Mouse (Mus musculus) heart, embryonic 15.5 days (tissue): Measurements from ENCODE around the gene Gripap1. TPM values are rescaled to one million over a fixed set of nuclear protein-coding genes. Genes with fewer than 3 reads are reported as not detected.
"Not testable (repeated sequence)": the region's sequence is repeated elsewhere in the genome, so short reads cannot be mapped to it uniquely, and the experiment has no call there.

Experiments used
- ATAC-seq: fragments of 200-750 bp; cut with Nextera tagmentation; replicated peaks from 2 replicates; pipeline ENCODE4 v1.8.0; 2017; ENCODE audit warnings: low read depth, moderate TSS enrichment; ENCODE audit not compliant: insufficient number of reproducible peaks, insufficient read depth, low FRiP score
- H3K27ac ChIP-seq: fragments of 300-500 bp; sonication (generic); 2 replicates; pipeline ENCODE4 v1.5.1; 2015; ENCODE audit warnings: mild to moderate bottlenecking, inconsistent platforms
- H3K27me3 ChIP-seq: fragments of 300-500 bp; sonication (generic); 2 replicates; pipeline ENCODE4 v1.6.1; 2015; ENCODE audit warnings: inconsistent platforms
- H3K36me3 ChIP-seq: fragments of 300-500 bp; sonication (generic); 2 replicates; pipeline ENCODE4 v1.6.1; 2015; ENCODE audit warnings: mild to moderate bottlenecking, inconsistent platforms
- H3K4me1 ChIP-seq: fragments of 300-500 bp; sonication (generic); replicated peaks from 2 replicates; pipeline ENCODE4 v1.6.1; 2015; ENCODE audit warnings: inconsistent platforms
- H3K4me2 ChIP-seq: fragments of 300-500 bp; sonication (generic); 2 replicates; pipeline ENCODE4 v1.6.1; 2015; ENCODE audit warnings: inconsistent platforms, mild to moderate bottlenecking, moderate library complexity
- H3K4me3 ChIP-seq: fragments of 300-500 bp; sonication (generic); 2 replicates; pipeline ENCODE4 v1.5.1; 2015; ENCODE audit warnings: mild to moderate bottlenecking, inconsistent platforms
- H3K9ac ChIP-seq: fragments of 300-500 bp; sonication (generic); 2 replicates; pipeline ENCODE4 v1.6.1; 2015; ENCODE audit warnings: mild to moderate bottlenecking, inconsistent platforms
- H3K9me3 ChIP-seq: fragments of 300-500 bp; sonication (generic); replicated peaks from 2 replicates; pipeline ENCODE4 v1.6.1; 2016; ENCODE audit warnings: inconsistent platforms
- WGBS: fragments of 180-500 bp; shearing (Covaris S2); methylation state at CpG from one replicate; pipeline ENCODE4 v1.1.7; 2015; ENCODE audit warnings: mixed read lengths; 5-methylcytosine and 5-hydroxymethylcytosine counted together
- polyA plus RNA-seq: library from polyadenylated mRNA; unstranded; fragments of >200 nt; fragmentation: Nextera tagmentation; extraction: Ambion mirVana; gene quantifications from 2 replicates; pipeline ENCODE4 v1.2.1, GENCODE M21; 2015

Gripap1 gene
- polyA plus RNA-seq, 1 experiment from 2014 or later, result 25.9 TPM

- Histone ChIP-seq H3K4me2 (no peak overlapping the region), H3K4me1 (no peaks in the 10 kb centered on the region), H3K27ac (no peak overlapping the region), H3K9me3 (no peaks in the 10 kb centered on the region), H3K36me3 (no peaks in the 10 kb centered on the region), H3K9ac (no peak overlapping the region), H3K4me3 (no peak overlapping the region), H3K27me3 (no peaks in the 10 kb centered on the region)
- ATAC-seq, result no peak
- 64% methylated on average over 4 of the region's 4 CpGs for WGBS
Observed at GRCm38 (mm10) chrX:7782603-7783092, 6.9 kb upstream of the Gripap1 start.

- Histone ChIP-seq H3K9ac (peak overlapping the region; percentile 56; the same call in 1 of the 2 replicates), H3K36me3 (no peaks in the 10 kb centered on the region), H3K27me3 (no peaks in the 10 kb centered on the region), H3K9me3 (no peaks in the 10 kb centered on the region), H3K4me3 (peak overlapping the region; percentile 62), H3K27ac (no peak overlapping the region), H3K4me2 (peak overlapping the region; percentile 57), H3K4me1 (peaks cover 7% of the 10 kb centered on the region)
- 19% methylated on average over 5 of the region's 5 CpGs for WGBS
- no peak for ATAC-seq
Observed at GRCm38 (mm10) chrX:7790309-7790708, 744 bp downstream of the Gripap1 start.

GRCm38 (mm10) chrX:7793361-7793760 lies 3.8 kb downstream of the Gripap1 start:
- 42% methylated on average over 3 of the region's 3 CpGs for WGBS
- Histone ChIP-seq H3K4me1 (peaks cover 7% of the 10 kb centered on the region), H3K4me3 (no peak overlapping the region), H3K9me3 (no peaks in the 10 kb centered on the region), H3K27ac (no peak overlapping the region), H3K36me3 (no peaks in the 10 kb centered on the region), H3K27me3 (no peaks in the 10 kb centered on the region), H3K4me2 (no peak overlapping the region), H3K9ac (no peak overlapping the region)
- no peak for ATAC-seq

GRCm38 (mm10) chrX:7795016-7795415 lies 5.5 kb downstream of the Gripap1 start:
- H3K9me3 ChIP-seq, result no peaks in the 10 kb centered on the region
- no peak overlapping the region for H3K4me2 ChIP-seq
- no peak overlapping the region for H3K4me3 ChIP-seq
- peaks cover 7% of the 10 kb centered on the region for H3K4me1 ChIP-seq
- H3K36me3 ChIP-seq, result peaks cover 5% of the 10 kb centered on the region; the same call in 1 of the 2 replicates
- H3K27me3 ChIP-seq, result no peaks in the 10 kb centered on the region
- WGBS, result 21% methylated on average over 7 of the region's 7 CpGs
- no peak overlapping the region for H3K9ac ChIP-seq
- no peak overlapping the region for H3K27ac ChIP-seq
- ATAC-seq, result no peak

GRCm38 (mm10) chrX:7797327-7797726 lies 7.8 kb downstream of the Gripap1 start:
- Histone ChIP-seq H3K4me1 (no peaks in the 10 kb centered on the region), H3K27me3 (no peaks in the 10 kb centered on the region), H3K9ac (no peak overlapping the region), H3K9me3 (no peaks in the 10 kb centered on the region), H3K4me3 (no peak overlapping the region), H3K27ac (no peak overlapping the region), H3K36me3 (peaks cover 5% of the 10 kb centered on the region; the same call in 1 of the 2 replicates), H3K4me2 (no peak overlapping the region)
- WGBS, result 84% methylated on average over 3 of the region's 3 CpGs
- no peak for ATAC-seq

GRCm38 (mm10) chrX:7802157-7802556 lies 12.6 kb downstream of the Gripap1 start:
- H3K27me3 ChIP-seq, H3K9me3 ChIP-seq, H3K4me3 ChIP-seq, H3K9ac ChIP-seq, H3K4me1 ChIP-seq, H3K27ac ChIP-seq, H3K4me2 ChIP-seq, H3K36me3 ChIP-seq, ATAC-seq: not testable (repeated sequence)
- 79% methylated on average over 2 of the region's 2 CpGs for WGBS

- not testable (repeated sequence) for H3K4me2 ChIP-seq, H3K36me3 ChIP-seq, H3K27ac ChIP-seq, H3K4me1 ChIP-seq, H3K9me3 ChIP-seq, H3K27me3 ChIP-seq, H3K4me3 ChIP-seq, H3K9ac ChIP-seq, ATAC-seq
- 51% methylated on average over 8 of the region's 8 CpGs for WGBS
Observed at GRCm38 (mm10) chrX:7815016-7815415, 25.5 kb downstream of the Gripap1 start.

GRCm38 (mm10) chrX:7821865-7822779 lies 32.6 kb downstream of the Gripap1 start, which contains the start of gene Kcnd1:
Gene Kcnd1 (plus strand): TSS chrX:7822289.
- H3K27ac ChIP-seq, result no peak within 1 kb of the TSS
- H3K9ac ChIP-seq, result peak within 1 kb of the TSS; percentile 43
- peak within 1 kb of the TSS; percentile 47 for H3K4me3 ChIP-seq
- H3K4me1 ChIP-seq, result peaks cover 3% of the 10 kb centered on the region
- H3K4me2 ChIP-seq, result peak within 1 kb of the TSS; percentile 70
- H3K27me3 ChIP-seq, result no peaks in the 10 kb centered on the region
- peak; percentile 70 for ATAC-seq
- no peaks in the 10 kb centered on the region for H3K9me3 ChIP-seq
- peaks cover 4% of the 10 kb centered on the region; the same call in 1 of the 2 replicates for H3K36me3 ChIP-seq
- 18% methylated on average over 23 of the region's 24 CpGs for WGBS

- no peak overlapping the region for H3K27ac ChIP-seq
- no peak overlapping the region for H3K4me3 ChIP-seq
- no peaks in the 10 kb centered on the region for H3K27me3 ChIP-seq
- no peak overlapping the region for H3K9ac ChIP-seq
- H3K4me1 ChIP-seq, result no peaks in the 10 kb centered on the region
- no peak overlapping the region for H3K4me2 ChIP-seq
- ATAC-seq, result no peak
- WGBS, result 53% methylated on average over 1 of the region's 1 CpGs
- no peaks in the 10 kb centered on the region for H3K9me3 ChIP-seq
- no peaks in the 10 kb centered on the region for H3K36me3 ChIP-seq
Observed at GRCm38 (mm10) chrX:7837146-7837545, 47.6 kb downstream of the Gripap1 start.

GRCm38 (mm10) chrX:7840842-7841162 lies 51.2 kb downstream of the Gripap1 start:
- H3K9ac ChIP-seq, result no peak overlapping the region
- no peak for ATAC-seq
- 0 out of 2 replicates have a peak, but pooled peaks cover 10% of the 10 kb centered on the region for H3K4me1 ChIP-seq
- H3K4me2 ChIP-seq, result peak overlapping the region; percentile 60
- peak overlapping the region; percentile 93 for H3K27ac ChIP-seq
- H3K27me3 ChIP-seq, result no peaks in the 10 kb centered on the region
- H3K4me3 ChIP-seq, result peak overlapping the region; percentile 78
- H3K36me3 ChIP-seq, result no peaks in the 10 kb centered on the region
- 13% methylated on average over 7 of the region's 7 CpGs for WGBS
- H3K9me3 ChIP-seq, result no peaks in the 10 kb centered on the region

GRCm38 (mm10) chrX:7841163-7842162 lies 51.9 kb downstream of the Gripap1 start, which contains the start of gene Otud5:
Gene Otud5 (plus strand): TSS chrX:7841364.
- no peaks in the 10 kb centered on the region for H3K27me3 ChIP-seq
- WGBS, result 12% methylated on average over 74 of the region's 74 CpGs
- peak within 1 kb of the TSS; percentile 78 for H3K4me3 ChIP-seq
- peak within 1 kb of the TSS; percentile 93 for H3K27ac ChIP-seq
- no peaks in the 10 kb centered on the region for H3K36me3 ChIP-seq
- H3K9me3 ChIP-seq, result no peaks in the 10 kb centered on the region
- ATAC-seq, result peak; percentile 96
- peak within 1 kb of the TSS; percentile 79 for H3K9ac ChIP-seq
- H3K4me1 ChIP-seq, result 0 out of 2 replicates have a peak, but pooled peaks cover 11% of the 10 kb centered on the region
- peak within 1 kb of the TSS; percentile 68 for H3K4me2 ChIP-seq
